Mouse (Mus musculus) forebrain, embryonic 15.5 days (tissue): ENCODE data around the gene Eogt. TPM values are rescaled to one million over a fixed set of nuclear protein-coding genes. Genes with fewer than 3 reads are reported as not detected.

Experiments
- ATAC-seq: fragments of 200-750 bp; cut with Nextera tagmentation; replicated peaks from 2 replicates; pipeline ENCODE4 v1.8.0; 2017; ENCODE audit warnings: mild to moderate bottlenecking, moderate TSS enrichment, moderate library complexity
- H3K27ac ChIP-seq: fragments of 300-500 bp; sonication (generic); replicated peaks from 2 replicates; pipeline ENCODE4 v1.5.1; 2015; ENCODE audit warnings: mild to moderate bottlenecking, inconsistent platforms
- H3K27me3 ChIP-seq: fragments of 300-500 bp; sonication (generic); 2 replicates; pipeline ENCODE4 v1.6.1; 2015; ENCODE audit warnings: inconsistent platforms
- H3K36me3 ChIP-seq: fragments of 300-500 bp; sonication (generic); 2 replicates; pipeline ENCODE4 v1.6.1; 2015; ENCODE audit warnings: mild to moderate bottlenecking, inconsistent platforms
- H3K4me1 ChIP-seq: fragments of 300-500 bp; sonication (generic); 2 replicates; pipeline ENCODE4 v1.6.1; 2015; ENCODE audit warnings: inconsistent platforms
- H3K4me2 ChIP-seq: fragments of 300-500 bp; sonication (generic); replicated peaks from 2 replicates; pipeline ENCODE4 v1.6.1; 2015; ENCODE audit warnings: mild to moderate bottlenecking, inconsistent platforms
- H3K4me3 ChIP-seq: fragments of 300-500 bp; sonication (generic); 2 replicates; pipeline ENCODE4 v1.5.1; 2015; ENCODE audit warnings: mild to moderate bottlenecking, inconsistent platforms
- H3K9ac ChIP-seq: fragments of 300-500 bp; sonication (generic); replicated peaks from 2 replicates; pipeline ENCODE4 v1.6.1; 2015; ENCODE audit warnings: mild to moderate bottlenecking, inconsistent platforms
- H3K9me3 ChIP-seq: fragments of 300-500 bp; sonication (generic); 2 replicates; pipeline ENCODE4 v1.6.1; 2016; ENCODE audit warnings: inconsistent platforms
- WGBS: fragments of 180-500 bp; shearing (Covaris S2); methylation state at CpG from one replicate; pipeline ENCODE4 v1.1.7; 2015; ENCODE audit warnings: mixed read lengths; 5-methylcytosine and 5-hydroxymethylcytosine counted together
- polyA plus RNA-seq: library from polyadenylated mRNA; unstranded; fragments of >200 nt; fragmentation: Nextera tagmentation; extraction: Ambion mirVana; gene quantifications from 2 replicates; pipeline ENCODE4 v1.2.1, GENCODE M21; 2015

Eogt gene
- polyA plus RNA-seq, 1 experiment from 2014 or later: 8.2 TPM

- H3K4me3 ChIP-seq: no peak overlapping the region
- no peak overlapping the region for H3K27ac ChIP-seq
- H3K4me2 ChIP-seq: no peak overlapping the region
- H3K36me3 ChIP-seq: peaks cover 2% of the 10 kb centered on the region; the same call in 1 of the 2 replicates
- no peaks in the 10 kb centered on the region for H3K27me3 ChIP-seq
- no peaks in the 10 kb centered on the region for H3K9me3 ChIP-seq
- no peak for ATAC-seq
- no peaks in the 10 kb centered on the region for H3K4me1 ChIP-seq
- WGBS: 92% methylated on average over 5 of the region's 5 CpGs
- H3K9ac ChIP-seq: no peak overlapping the region
Measured at GRCm38 (mm10) chr6:97132707-97133303, 16.2 kb downstream of the Eogt start.

GRCm38 (mm10) chr6:97131808-97132207 lies 17.2 kb downstream of the Eogt start:
- H3K4me1 ChIP-seq: no peaks in the 10 kb centered on the region
- H3K4me3 ChIP-seq: no peak overlapping the region
- no peaks in the 10 kb centered on the region for H3K9me3 ChIP-seq
- no peak overlapping the region for H3K4me2 ChIP-seq
- H3K27ac ChIP-seq: no peak overlapping the region
- no peak overlapping the region for H3K9ac ChIP-seq
- no peak for ATAC-seq
- 86% methylated on average over 4 of the region's 4 CpGs for WGBS
- no peaks in the 10 kb centered on the region for H3K27me3 ChIP-seq
- peaks cover 2% of the 10 kb centered on the region; the same call in 1 of the 2 replicates for H3K36me3 ChIP-seq

GRCm38 (mm10) chr6:97130979-97131378 lies 18.0 kb downstream of the Eogt start:
- no peak for ATAC-seq
- H3K9me3 ChIP-seq: no peaks in the 10 kb centered on the region
- H3K27me3 ChIP-seq: no peaks in the 10 kb centered on the region
- no peaks in the 10 kb centered on the region for H3K4me1 ChIP-seq
- H3K27ac ChIP-seq: no peak overlapping the region
- H3K9ac ChIP-seq: no peak overlapping the region
- H3K4me3 ChIP-seq: no peak overlapping the region
- H3K4me2 ChIP-seq: no peak overlapping the region
- 63% methylated on average over 5 of the region's 5 CpGs for WGBS
- H3K36me3 ChIP-seq: peaks cover 2% of the 10 kb centered on the region; the same call in 1 of the 2 replicates

GRCm38 (mm10) chr6:97124336-97125010 lies 24.5 kb downstream of the Eogt start:
- WGBS: 65% methylated on average over 10 of the region's 10 CpGs
- ATAC-seq: no peak
- H3K4me1 ChIP-seq: peaks cover 8% of the 10 kb centered on the region; the same call in 1 of the 2 replicates
- H3K9me3 ChIP-seq: no peaks in the 10 kb centered on the region
- H3K27me3 ChIP-seq: no peaks in the 10 kb centered on the region
- H3K9ac ChIP-seq: no peak overlapping the region
- H3K36me3 ChIP-seq: no peaks in the 10 kb centered on the region
- no peak overlapping the region for H3K4me3 ChIP-seq
- H3K27ac ChIP-seq: peak overlapping the region; percentile 45; the same call in 1 of the 2 replicates
- H3K4me2 ChIP-seq: no peak overlapping the region

- no peak overlapping the region for H3K9ac ChIP-seq
- H3K4me1 ChIP-seq: peaks cover 12% of the 10 kb centered on the region
- WGBS: 51% methylated on average over 4 of the region's 4 CpGs
- H3K27ac ChIP-seq: no peak overlapping the region
- H3K36me3 ChIP-seq: no peaks in the 10 kb centered on the region
- H3K4me2 ChIP-seq: no peak overlapping the region
- no peak for ATAC-seq
- H3K27me3 ChIP-seq: no peaks in the 10 kb centered on the region
- H3K4me3 ChIP-seq: no peak overlapping the region
- H3K9me3 ChIP-seq: no peaks in the 10 kb centered on the region
Measured at GRCm38 (mm10) chr6:97120922-97121321, 28.1 kb downstream of the Eogt start.

GRCm38 (mm10) chr6:97118327-97118726 lies 30.7 kb downstream of the Eogt start:
- H3K4me2 ChIP-seq: no peak overlapping the region
- peaks cover 4% of the 10 kb centered on the region; the same call in 1 of the 2 replicates for H3K4me1 ChIP-seq
- no peaks in the 10 kb centered on the region for H3K9me3 ChIP-seq
- ATAC-seq: no peak
- no peak overlapping the region for H3K4me3 ChIP-seq
- H3K27me3 ChIP-seq: no peaks in the 10 kb centered on the region
- no peak overlapping the region for H3K27ac ChIP-seq
- WGBS: 67% methylated on average over 3 of the region's 3 CpGs
- no peaks in the 10 kb centered on the region for H3K36me3 ChIP-seq
- H3K9ac ChIP-seq: no peak overlapping the region

GRCm38 (mm10) chr6:97116896-97117295 lies 32.1 kb downstream of the Eogt start:
- no peak overlapping the region for H3K4me2 ChIP-seq
- H3K4me3 ChIP-seq: no peak overlapping the region
- peaks cover 5% of the 10 kb centered on the region; the same call in 1 of the 2 replicates for H3K4me1 ChIP-seq
- H3K9me3 ChIP-seq: no peaks in the 10 kb centered on the region
- WGBS: 86% methylated on average over 5 of the region's 5 CpGs
- no peaks in the 10 kb centered on the region for H3K27me3 ChIP-seq
- no peaks in the 10 kb centered on the region for H3K36me3 ChIP-seq
- ATAC-seq: no peak
- no peak overlapping the region for H3K9ac ChIP-seq
- no peak overlapping the region for H3K27ac ChIP-seq

- Histone ChIP-seq H3K36me3 (no peaks in the 10 kb centered on the region), H3K4me2 (no peak overlapping the region), H3K4me3 (no peak overlapping the region), H3K9ac (no peak overlapping the region), H3K27ac (no peak overlapping the region), H3K9me3 (no peaks in the 10 kb centered on the region), H3K4me1 (peaks cover 8% of the 10 kb centered on the region), H3K27me3 (no peaks in the 10 kb centered on the region)
- ATAC-seq: no peak
- 48% methylated on average over 3 of the region's 3 CpGs for WGBS
Measured at GRCm38 (mm10) chr6:97114821-97115220, 34.2 kb downstream of the Eogt start.

GRCm38 (mm10) chr6:97112177-97112576 lies 36.8 kb downstream of the Eogt start:
- Histone ChIP-seq H3K9me3 (no peaks in the 10 kb centered on the region), H3K36me3 (no peaks in the 10 kb centered on the region)

GRCm38 (mm10) chr6:97106777-97107176 lies 42.2 kb downstream of the Eogt start:
- ATAC-seq: peak; percentile 78
- 18% methylated on average over 2 of the region's 2 CpGs for WGBS
- Histone ChIP-seq H3K4me3 (no peak overlapping the region), H3K9ac (no peak overlapping the region), H3K36me3 (no peaks in the 10 kb centered on the region), H3K9me3 (no peaks in the 10 kb centered on the region), H3K27me3 (no peaks in the 10 kb centered on the region), H3K27ac (no peak overlapping the region), H3K4me1 (peaks cover 14% of the 10 kb centered on the region), H3K4me2 (no peak overlapping the region)

More at GRCm38 (mm10) chr6:97112177-97112576, 36.8 kb downstream of the Eogt start:
- H3K9ac ChIP-seq: no peak overlapping the region
- no peak overlapping the region for H3K4me2 ChIP-seq
- WGBS: 66% methylated on average over 8 of the region's 8 CpGs
- H3K27me3 ChIP-seq: no peaks in the 10 kb centered on the region
- no peak overlapping the region for H3K4me3 ChIP-seq
- no peak overlapping the region for H3K27ac ChIP-seq
- H3K4me1 ChIP-seq: peaks cover 3% of the 10 kb centered on the region; the same call in 1 of the 2 replicates
- ATAC-seq: peak; percentile 89

- ATAC-seq: no peak
- Histone ChIP-seq H3K27me3 (no peaks in the 10 kb centered on the region; the same call in 1 of the 2 replicates), H3K4me1 (peaks cover 15% of the 10 kb centered on the region), H3K36me3 (no peaks in the 10 kb centered on the region), H3K4me2 (no peak overlapping the region), H3K9me3 (no peaks in the 10 kb centered on the region), H3K4me3 (no peak overlapping the region), H3K9ac (no peak overlapping the region), H3K27ac (no peak overlapping the region)
- WGBS: 88% methylated on average over 8 of the region's 8 CpGs
Measured at GRCm38 (mm10) chr6:97106106-97106505, 42.9 kb downstream of the Eogt start.

- no peak overlapping the region for H3K4me3 ChIP-seq
- H3K4me2 ChIP-seq: no peak overlapping the region
- 88% methylated on average over 7 of the region's 7 CpGs for WGBS
- no peak for ATAC-seq
- H3K27ac ChIP-seq: no peak overlapping the region
- H3K27me3 ChIP-seq: no peaks in the 10 kb centered on the region; the same call in 1 of the 2 replicates
- peaks cover 15% of the 10 kb centered on the region for H3K4me1 ChIP-seq
- H3K36me3 ChIP-seq: no peaks in the 10 kb centered on the region
- H3K9ac ChIP-seq: no peak overlapping the region
- H3K9me3 ChIP-seq: no peaks in the 10 kb centered on the region
Measured at GRCm38 (mm10) chr6:97104264-97104852, 44.6 kb downstream of the Eogt start.
